Mouse (Mus musculus) megakaryocyte, adult 5-6 weeks (primary cell): Measurements from ENCODE around the gene Ticam1. TPM values are rescaled to one million over a fixed set of nuclear protein-coding genes. Genes with fewer than 3 reads are reported as not detected.

Source experiments
- ATAC-seq: 2 replicates; pipeline ENCODE4 v1.8.0; 2016; ENCODE audit warnings: mild to moderate bottlenecking, inconsistent platforms; ENCODE audit not compliant: poor library complexity, severe bottlenecking
- total RNA-seq, 2 experiments: library from RNA; stranded (forward) in 1 of 2; stranded (reverse) in 1 of 2; fragments of 153-499, 151-499 nt in 1 of 2; fragments of 221-1000, 200-1000 nt in 1 of 2; gene quantifications; 2 replicates each; pipeline versions ENCODE4 v1.2.3 to v1.2.4; 2015 to 2017

The Ticam1 gene
- total RNA-seq (2015): 14.3 and 15.0 TPM in 2 replicates
- 6.0 and 6.1 TPM in 2 replicates for total RNA-seq (2017)

DNA sequence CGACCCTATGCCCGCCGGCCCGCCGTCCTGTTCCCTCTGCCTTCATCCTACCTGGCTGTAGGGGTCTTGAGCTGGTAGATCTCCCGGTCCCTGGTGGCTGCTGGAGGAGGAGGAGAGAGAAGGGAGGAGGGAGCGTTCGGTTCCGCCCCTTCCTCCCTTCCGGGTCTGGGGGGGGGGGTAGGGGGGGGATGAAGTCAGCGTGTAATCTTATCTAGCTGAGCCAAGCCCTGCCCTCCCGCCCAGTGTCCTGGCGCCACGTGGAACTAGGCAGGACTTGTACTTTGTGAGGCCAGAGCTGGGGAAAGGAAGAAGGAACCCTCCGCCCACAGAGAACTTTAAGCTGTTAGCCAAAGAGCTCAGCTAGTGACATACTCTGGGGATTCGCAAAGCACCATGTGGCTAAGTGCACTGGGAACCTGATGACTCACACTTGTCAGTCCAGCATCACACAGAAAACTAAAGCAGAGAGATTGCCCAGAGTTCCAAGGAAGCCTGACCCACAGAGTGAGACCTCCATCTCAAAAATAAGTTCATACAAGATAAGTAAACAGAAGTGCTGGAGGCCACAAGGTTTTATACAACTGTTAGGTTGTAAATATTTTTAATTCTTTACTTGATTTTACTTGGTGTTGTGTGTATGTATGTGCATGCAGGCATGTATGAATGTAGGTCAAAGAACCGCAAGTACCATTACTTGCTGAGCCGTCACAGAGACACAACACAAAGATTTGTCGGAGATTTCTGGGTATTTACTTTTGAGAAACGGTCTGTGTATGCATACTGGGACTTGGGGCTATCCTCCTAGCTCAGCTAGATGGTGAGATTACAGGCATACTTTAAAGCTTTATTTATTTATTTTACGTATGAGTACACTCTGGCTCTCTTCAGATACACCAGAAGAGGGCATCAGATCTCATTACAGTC lies at the start of gene Ticam1:
Gene Ticam1 (minus strand): TSS at position 144 of the 924 bp plus-strand sequence.
- peak; percentile 80 for ATAC-seq

DNA sequence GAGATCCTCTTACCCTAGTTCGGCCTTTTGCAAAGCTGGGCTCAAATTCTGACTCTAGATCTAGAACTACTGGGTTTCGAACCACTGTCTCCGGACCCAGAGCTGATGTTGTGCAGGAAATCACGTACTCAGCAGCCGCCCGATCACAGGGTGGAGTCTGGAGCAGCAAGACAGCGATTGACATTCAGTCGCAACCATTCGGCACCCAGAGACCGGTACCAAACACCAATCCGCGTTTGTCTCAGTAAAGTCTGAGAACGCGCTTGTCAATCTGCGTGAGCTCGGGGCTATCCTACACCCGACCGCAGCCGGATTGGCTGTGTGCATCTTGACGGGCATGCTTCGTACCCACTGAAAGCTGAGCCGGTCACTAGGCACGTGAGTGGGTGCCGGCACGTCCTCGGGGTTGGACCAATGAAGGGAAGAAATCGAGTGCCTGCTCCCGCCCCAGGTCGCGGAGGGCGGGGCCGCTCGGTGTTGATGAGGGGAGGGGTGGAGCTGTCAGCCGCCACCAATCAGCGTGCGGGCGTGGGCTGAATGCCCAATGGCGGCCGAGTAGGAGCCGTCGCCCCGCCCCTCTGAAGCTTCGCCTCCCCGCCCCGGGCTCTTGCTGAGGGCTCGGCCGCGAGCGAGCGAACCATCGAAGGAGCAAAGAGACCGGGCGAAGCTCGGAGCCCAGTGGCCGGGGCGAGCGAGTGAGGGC lies 49.0 kb upstream of the Ticam1 start, which contains the start of gene Kdm4b:
Gene Kdm4b (plus strand): TSS at position 613 of the 703 bp plus-strand sequence.
- ATAC-seq: peak; percentile 95

DNA sequence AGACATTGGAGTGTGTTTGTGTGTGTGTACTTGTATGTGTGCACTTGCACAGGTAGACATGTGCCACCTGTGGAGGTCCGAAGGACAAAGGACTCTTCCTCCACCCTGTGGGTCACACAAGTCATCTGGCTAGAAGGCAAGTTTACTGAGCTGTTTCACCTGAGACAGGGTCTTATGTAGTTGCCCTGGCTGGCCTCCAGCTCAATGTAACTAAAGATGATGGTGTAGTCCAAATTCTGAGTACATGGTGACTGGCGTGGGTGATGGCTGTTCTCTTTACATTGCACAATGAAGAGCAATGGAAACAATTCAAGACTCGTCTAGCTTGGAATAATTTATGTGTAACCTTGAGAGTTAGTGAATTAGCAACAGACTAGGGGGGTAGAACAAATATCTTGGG lies 47.8 kb upstream of the Ticam1 start:
- no peak for ATAC-seq

DNA sequence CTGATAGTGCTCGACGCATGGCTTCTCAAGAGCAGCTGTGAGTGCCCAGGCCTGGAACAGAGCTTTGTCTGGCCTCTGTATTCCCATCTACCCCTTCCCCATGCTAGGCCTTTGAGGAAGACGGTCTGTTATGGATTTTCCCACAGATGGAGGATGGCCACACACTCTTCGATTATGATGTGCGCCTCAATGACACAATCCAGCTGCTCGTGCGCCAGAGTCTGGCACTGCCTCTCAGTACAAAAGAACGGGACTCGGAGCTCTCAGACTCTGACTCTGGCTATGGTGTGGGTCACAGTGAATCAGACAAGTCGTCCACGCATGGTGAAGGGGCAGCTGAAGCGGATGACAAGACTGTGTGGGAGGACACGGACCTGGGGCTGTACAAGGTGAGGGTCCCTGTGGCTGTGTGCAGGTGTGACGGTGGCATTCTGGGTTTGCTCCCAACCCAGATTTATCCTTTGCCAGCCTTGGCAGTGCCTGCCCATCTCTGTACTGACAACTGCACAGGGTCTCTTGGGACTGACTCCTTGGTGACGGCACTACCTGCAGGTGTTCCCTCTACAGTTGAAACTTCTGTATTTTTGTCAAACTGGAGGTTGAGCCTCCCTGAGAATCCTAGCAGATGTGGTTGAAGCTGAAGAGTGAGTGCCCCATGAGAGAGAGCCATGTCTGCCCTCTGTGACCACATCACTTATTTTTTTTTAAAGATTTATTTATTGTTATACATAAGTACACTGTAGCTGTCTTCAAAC lies 32.8 kb upstream of the Ticam1 start:
- ATAC-seq: no peak

DNA sequence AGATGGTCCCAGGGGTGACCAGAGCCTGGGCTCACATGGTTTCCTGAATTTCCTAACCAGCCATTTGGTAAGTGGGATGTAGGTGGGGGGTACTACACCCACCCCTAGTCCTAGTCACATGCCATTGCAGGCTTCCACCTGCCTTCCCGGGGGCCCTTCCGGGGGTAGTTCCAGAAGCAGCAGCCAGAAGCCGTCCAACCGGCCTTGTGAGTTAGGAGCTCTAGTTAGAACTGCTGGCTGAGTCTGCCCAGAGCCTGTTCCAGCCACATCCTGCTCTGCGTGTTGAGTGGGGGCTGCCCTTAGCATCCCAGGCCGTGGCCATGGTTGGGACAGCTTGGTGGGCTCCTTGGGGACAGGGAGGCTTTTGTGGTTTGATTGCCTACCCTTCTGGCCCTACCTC lies 31.5 kb upstream of the Ticam1 start:
- no peak for ATAC-seq

DNA sequence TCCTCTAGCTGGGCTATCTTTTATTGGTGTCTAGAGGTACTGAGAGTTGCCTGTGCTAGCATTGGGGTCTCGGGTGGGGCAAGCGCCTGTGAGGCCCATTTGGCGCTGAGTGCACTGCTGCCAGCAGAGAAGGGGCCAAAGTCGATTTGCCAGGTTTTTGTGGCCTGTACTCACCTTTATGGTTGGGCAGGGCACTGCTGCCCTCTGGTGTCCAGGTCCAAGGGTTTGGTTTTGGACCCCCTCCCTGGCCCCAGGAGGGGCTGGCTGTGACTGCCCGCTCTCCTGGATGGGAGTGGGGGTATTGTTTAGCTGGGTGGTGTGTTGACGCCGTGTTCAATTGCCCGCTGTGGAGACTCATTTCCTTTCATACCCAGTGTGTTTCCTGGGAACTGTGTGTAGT lies 29.2 kb upstream of the Ticam1 start:
- ATAC-seq: no peak

DNA sequence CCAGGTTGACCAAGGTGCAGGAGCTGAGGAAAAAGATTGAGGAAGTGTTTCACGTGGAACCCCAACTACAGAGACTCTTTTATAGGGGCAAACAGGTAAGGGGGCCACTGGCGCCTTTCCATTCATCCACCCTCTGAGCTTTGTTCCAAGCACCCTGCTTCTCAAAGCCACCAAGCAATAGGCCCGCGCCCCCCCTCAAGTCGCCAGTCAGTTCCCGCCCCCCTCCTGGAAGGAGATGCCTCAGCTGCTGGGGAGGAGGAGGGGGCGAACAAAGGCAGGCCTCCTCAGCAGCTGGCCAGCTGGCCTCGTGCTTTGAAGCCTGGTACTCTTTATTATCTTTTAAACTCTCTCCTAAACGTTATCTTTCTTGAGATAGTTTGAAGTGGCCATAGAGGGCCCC lies 28.6 kb upstream of the Ticam1 start:
- ATAC-seq: no peak

DNA sequence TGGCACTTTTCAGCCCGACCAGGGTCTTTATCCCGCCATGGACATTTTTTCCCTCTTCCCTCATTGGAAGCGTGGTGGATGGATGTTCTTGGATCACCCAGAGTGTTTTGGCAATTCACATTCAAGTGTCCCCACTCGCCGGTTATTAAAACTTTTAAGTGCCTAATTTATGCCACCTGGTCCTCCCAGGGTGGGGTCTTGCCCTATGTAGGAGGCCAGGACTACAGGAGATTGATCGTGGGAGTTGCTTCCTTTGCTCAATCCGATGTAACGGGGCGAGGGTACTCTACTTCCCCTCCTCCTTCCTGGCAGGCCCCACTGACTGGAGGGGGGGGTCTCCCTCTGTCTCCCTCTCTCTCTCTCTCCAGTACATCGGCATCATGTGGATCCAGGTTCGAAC lies 28.1 kb upstream of the Ticam1 start:
- no peak for ATAC-seq

DNA sequence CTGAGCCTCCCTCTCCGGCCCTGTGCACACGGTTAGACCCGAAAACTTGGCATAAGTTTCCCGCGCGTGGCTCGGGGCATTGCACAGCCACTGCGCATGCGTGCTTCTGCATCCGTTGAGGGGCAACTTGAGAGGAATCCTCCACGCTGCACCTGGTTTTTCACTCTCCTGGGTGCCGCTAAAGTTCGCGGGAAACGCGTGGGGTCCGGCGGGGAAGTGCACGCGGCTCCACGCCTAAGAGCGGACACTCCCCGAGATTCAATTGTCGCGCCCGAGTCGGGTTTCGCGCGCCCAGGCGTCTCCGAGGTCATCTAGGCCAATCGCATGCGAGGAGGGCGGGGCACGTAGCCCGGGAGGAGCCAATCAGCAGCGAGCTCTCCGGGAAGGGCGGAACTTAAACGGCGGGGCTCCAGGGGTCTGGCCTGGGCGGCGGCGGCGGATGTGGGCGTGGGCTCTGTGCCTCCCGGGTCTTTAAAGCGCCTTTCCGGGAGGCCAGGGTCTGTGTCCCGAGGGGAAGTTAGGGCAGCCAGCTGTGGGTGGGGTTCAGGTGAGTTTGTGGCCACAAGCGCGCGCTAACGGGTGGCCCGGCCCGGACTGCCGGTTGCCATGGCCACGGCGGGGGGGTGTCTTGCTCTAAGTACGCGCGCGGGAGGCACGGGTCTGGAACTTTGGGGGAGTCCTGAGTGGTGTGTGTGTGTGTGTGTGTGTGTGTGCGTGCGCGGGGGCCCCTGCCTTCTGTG lies 27.4 kb upstream of the Ticam1 start:
- peak; percentile 90 for ATAC-seq

DNA sequence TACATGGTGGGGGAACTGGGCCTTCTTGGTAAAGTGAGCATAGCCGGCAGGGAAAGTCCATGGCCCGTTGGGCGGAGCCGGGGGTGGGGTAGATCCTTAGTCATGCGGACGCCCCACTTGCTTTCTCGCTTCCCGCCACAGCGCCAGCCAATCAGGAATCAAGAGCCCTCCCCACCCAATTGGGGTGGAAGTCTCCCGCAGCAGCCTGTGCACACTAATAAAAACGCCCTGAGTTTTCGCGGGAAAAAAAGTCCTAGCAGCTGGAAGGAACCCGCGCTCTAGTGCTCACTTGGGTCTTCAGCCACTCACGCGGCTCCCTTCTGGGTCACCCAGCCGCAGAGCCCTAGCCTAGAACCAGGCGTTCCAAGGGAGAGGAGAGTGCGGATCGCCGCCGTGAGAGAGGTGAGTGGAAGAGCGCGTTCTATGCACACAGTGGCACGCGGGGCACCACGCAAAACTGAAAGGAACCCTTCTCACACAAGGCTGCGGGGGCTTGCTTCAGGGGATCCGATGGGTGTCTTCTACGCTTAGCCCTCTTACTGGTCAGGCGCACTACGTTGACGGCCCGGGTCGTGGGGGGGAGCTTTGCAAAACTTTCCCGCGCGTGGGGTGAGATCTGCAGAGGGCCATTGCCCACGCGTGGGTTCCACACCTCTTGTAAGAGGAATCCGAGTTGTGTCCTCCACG lies 26.7 kb upstream of the Ticam1 start, which contains the start of gene Uhrf1:
Gene Uhrf1 (plus strand): TSS at position 162 of the 687 bp plus-strand sequence.
- ATAC-seq: peak; percentile 69

DNA sequence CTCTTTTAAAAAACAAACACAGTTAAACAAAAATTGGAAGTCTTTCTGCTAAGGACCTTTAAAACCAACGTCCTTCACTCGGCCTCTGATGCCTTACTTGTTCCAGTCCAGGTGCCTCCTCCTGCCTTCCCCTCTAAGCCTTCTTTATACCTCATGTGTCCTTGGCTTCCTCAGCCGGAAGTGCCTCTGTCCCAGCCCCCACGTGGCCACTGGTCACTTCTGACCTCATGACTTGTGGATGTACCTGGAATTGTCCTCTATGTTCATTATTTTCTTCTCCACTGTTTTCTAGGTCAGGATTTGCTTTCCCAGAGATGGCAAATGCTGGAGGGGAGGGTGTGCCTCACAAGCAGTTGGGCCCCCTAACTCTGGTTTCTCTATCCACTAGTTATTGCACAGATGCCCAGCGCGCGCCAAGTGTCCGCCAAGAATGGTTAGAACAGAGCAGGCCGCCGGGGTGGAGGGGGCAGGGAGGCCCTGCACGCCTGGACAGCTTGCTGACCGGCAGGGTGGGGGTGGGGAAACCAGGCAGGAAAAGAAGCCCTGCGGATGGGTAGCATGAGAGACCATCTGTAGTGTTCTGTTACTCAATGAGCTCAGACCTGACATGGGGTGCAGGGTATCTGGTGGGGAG lies 25.9 kb upstream of the Ticam1 start:
- no peak for ATAC-seq

DNA sequence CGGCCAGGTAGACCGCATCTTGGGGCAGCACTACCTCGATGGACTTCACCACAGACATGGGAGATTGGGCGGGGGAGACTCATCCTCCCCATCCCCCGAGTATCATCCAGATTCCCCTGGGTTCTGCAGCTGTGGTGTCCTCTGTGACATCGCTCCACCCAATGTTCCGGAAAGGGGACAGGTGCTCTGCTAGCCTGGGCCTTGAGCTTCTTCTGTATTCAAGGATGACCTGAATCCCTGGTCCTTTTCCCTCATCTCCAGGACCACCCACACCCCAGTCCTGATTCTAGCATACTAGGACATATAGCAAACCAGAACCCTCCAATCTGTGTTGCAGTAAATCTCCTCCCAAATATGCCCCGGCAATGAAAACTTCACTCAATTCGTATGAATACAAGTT lies 23.6 kb upstream of the Ticam1 start, which contains the start of gene Arrdc5:
Gene Arrdc5 (minus strand): TSS at position 101 of the 400 bp plus-strand sequence.
- no peak for ATAC-seq

DNA sequence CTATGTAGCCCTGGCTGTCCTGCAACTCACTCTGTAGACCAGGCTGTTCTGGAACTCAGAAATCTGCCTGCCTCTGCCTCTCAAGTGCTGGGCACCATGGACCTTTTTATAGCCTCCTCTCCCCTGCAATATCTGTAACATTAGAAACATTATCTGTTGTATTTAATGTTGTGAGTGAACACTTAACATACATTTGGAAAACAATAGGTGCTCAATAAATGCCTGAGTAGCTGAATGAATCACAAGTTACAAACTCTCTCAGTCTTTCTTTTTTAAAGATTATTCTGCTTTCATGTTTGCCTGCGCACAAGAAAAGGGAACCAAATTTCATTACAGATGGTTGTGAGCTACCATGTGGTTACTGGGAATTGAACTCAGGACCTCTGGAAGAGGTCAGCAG lies 21.7 kb upstream of the Ticam1 start:
- no peak for ATAC-seq

DNA sequence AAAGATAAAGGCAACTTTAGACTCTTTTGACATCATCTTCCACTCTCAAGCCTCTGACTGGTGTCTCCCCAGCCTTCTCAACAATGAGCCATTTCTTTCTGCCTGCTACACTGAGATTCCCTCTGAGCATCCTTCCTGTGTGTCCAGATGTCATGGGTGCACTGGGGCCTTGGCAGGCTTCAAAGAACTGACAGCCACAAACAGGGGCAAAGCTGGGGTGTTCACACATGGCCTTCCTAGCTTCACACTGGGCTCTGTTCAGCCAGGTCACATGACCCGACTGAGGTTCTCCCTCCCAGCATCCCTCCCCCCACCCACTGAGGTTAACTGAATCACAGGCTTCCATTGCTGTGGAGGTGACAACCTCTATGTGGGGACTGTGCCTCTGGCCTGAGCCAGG lies 19.6 kb upstream of the Ticam1 start:
- no peak for ATAC-seq

DNA sequence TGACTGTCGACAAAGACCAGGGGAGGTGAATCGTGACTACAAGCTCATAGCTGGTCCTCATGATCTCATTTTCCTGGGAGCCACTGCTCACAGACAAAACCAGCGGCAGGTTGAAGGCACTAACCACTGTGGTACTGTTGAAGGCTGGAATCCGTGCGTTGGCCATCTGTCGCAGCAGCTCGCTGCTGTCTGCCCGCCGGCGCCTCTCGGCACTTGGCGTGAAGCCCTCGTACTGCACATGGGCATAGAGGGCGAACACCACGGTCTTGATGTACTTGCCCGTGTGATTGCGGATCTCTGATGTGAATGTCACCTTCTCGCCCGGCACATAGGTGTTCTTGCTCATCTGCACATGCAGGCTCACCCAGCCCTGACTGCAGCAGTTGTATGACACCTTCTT lies 17.7 kb upstream of the Ticam1 start:
- ATAC-seq: no peak

DNA sequence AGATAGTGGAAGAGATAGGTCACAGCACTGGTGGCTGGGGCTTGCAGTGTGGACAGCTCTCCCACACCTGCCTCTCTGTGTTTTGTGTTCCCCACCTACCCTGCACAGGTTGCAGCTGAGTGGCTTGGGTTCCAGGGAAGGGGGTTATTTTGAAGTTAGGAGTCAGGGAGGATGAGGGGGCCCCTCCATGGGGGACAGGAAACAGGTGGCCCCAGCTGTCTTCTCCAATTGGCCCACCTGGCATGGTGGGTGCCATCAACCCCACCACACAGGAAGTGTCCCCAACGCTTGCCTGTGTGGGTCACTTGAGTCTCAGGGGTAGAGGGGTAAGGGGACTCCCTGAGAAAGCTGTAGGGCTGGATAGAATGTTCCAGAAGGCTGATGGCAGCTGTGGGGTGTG lies 16.7 kb upstream of the Ticam1 start:
- no peak for ATAC-seq

DNA sequence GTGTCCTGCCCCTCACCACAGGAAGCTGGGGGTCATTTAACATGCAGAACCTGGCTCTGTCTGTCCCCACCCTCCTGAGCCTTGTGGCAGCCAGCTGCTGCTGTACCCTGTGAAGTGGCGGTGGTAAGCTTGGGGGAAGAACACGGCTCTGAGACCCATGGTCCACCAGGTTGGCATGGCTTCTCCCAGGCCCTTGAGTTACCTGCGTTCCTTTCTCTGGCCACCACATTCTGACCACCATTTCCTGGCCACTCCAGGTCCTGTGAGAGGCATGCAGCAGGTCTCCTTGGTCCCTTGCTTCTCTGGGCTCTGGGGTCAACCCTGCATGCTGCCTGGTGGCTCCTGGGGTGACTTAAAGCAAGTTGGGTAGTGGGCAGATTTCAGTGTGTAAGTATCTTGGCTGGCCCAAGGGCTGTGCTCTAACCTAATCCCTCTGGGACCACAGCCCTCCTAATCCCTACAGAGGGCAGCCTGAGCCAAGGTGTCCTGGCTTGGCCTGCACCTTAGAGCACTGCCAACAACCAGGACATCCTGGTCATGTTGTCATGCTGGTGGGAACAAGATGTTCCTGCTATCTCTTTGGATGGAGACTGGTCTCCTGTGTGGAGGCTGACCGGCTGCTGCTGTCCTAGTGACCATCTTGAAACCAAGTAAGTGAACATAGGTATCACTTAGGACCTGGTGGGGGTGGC lies 16.1 kb upstream of the Ticam1 start, which contains the start of gene Plin3:
Gene Plin3 (minus strand): TSS at position 343 of the 692 bp plus-strand sequence.
- ATAC-seq: no peak

DNA sequence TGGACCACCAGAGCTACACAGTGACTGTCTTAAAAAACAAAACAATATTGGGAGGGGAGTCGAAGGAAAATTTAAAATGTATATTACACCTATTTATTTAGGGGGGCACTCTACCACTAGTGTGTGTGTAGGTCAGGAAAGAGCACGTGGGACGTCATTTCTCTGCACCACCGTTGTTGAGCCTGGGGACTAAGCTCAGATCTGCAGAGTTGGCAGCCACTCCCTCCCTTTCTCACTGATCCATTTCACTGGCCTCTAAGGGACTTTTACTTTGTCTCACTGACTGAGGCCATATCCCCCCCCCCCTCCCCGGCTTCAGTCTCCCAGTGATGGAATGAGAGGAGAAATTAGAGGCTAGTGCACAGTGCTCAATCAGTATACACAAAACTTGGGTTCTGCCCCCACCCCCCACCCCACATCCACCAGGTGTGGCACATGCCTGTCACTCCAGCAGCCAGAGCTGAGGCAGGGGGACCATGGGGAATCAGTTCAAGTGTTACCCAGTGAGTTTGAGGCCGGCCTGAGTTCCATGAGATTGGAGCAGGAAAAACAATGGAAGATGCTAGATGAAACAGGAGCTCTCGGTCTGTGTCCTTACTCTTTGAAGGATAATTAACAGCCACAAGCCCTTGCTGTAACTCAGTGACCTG lies 15.4 kb upstream of the Ticam1 start:
- ATAC-seq: no peak
